Mouse (Mus musculus) liver, adult 2 months (tissue): Measurements from ENCODE around the gene Pgbd1. TPM values are rescaled to one million over a fixed set of nuclear protein-coding genes. Genes with fewer than 3 reads are reported as not detected.

ENCODE experiments used
- DNase-seq: peaks from one replicate; pipeline ENCODE4 v3.0.0-alpha.2; 2011; ENCODE audit warnings: low read depth, low spot score; ENCODE audit errors: extremely low read depth
- H3K27ac ChIP-seq: fragments of 200-500 bp; replicated peaks from 2 replicates; pipeline ENCODE4 v1.5.1; 2012; ENCODE audit warnings: low read depth, mild to moderate bottlenecking, control low read depth, inconsistent platforms, low read length; ENCODE audit not compliant: insufficient read depth
- H3K27me3 ChIP-seq: fragments of 200-500 bp; 2 replicates; pipeline ENCODE4 v1.6.1; 2012; ENCODE audit warnings: mild to moderate bottlenecking, moderate library complexity, low read length, inconsistent platforms; ENCODE audit not compliant: control insufficient read depth, insufficient read depth
- H3K36me3 ChIP-seq: fragments of 200-500 bp; 2 replicates; pipeline ENCODE4 v1.6.1; 2012; ENCODE audit warnings: low read length, inconsistent platforms; ENCODE audit not compliant: control insufficient read depth, insufficient read depth
- H3K4me1 ChIP-seq: fragments of 200-500 bp; 2 replicates; pipeline ENCODE4 v1.6.1; 2011; ENCODE audit warnings: low read length; ENCODE audit not compliant: control insufficient read depth, insufficient read depth
- H3K4me3 ChIP-seq: fragments of 200-500 bp; 2 replicates; pipeline ENCODE4 v1.5.1; 2011; ENCODE audit warnings: low read depth, mild to moderate bottlenecking, control low read depth, low read length, moderate library complexity; ENCODE audit not compliant: insufficient read depth
- H3K79me2 ChIP-seq: fragments of 200-500 bp; 2 replicates; pipeline ENCODE4 v1.6.1; 2012; ENCODE audit warnings: inconsistent platforms, mild to moderate bottlenecking, low read length, moderate library complexity; ENCODE audit not compliant: control insufficient read depth, insufficient read depth
- H3K9ac ChIP-seq: fragments of 200-500 bp; 2 replicates; pipeline ENCODE4 v1.6.1; 2012; ENCODE audit warnings: low read depth, mild to moderate bottlenecking, control low read depth, inconsistent platforms, low read length
- CTCF ChIP-seq: fragments of 200-500 bp; IDR thresholded peaks from 2 replicates; pipeline ENCODE4 v1.5.1; 2011; ENCODE audit warnings: low read depth, low read length, control low read depth
- POLR2A ChIP-seq: fragments of 200-500 bp; IDR thresholded peaks from 2 replicates; pipeline ENCODE4 v1.6.1; 2011; ENCODE audit warnings: low read length, control low read depth; ENCODE audit not compliant: insufficient read depth; ENCODE audit errors: extremely low read depth
- WGBS: fragments of 180-500 bp; shearing (Covaris S2); methylation state at CpG from one replicate; pipeline ENCODE4 v1.1.7; 2018; 5-methylcytosine and 5-hydroxymethylcytosine counted together
- polyA plus RNA-seq: library from polyadenylated mRNA; depleted of rRNA; stranded (reverse); fragments of >200 nt; gene quantifications from 2 replicates; pipeline ENCODE4 v1.2.3, GENCODE M21; 2012
- total RNA-seq: library from RNA; depleted of rRNA; stranded (reverse); fragments of >200 nt; gene quantifications from 2 replicates; pipeline ENCODE4 v1.2.3, GENCODE M21; 2014

The Pgbd1 gene
- total and polyA plus RNA-seq, 2 experiments = 0.20 to 0.83 TPM

GRCm38 (mm10) chr13:21423301-21423700 lies 17.6 kb downstream of the Pgbd1 start:
- no peaks in the 10 kb centered on the region for H3K4me1 ChIP-seq
- 76% methylated on average over 5 of the region's 5 CpGs for WGBS
- no peaks in the 10 kb centered on the region for H3K79me2 ChIP-seq
- no peaks in the 10 kb centered on the region for H3K36me3 ChIP-seq
- no peak for DNase-seq
- H3K27ac ChIP-seq = no peak overlapping the region
- no peak overlapping the region for H3K4me3 ChIP-seq
- H3K27me3 ChIP-seq = no peaks in the 10 kb centered on the region
- no peak overlapping the region for H3K9ac ChIP-seq
- TF ChIP-seq POLR2A (no peak), CTCF (no peak)

- Histone ChIP-seq H3K27me3 (no peaks in the 10 kb centered on the region), H3K9ac (no peak overlapping the region), H3K79me2 (no peaks in the 10 kb centered on the region), H3K4me1 (no peaks in the 10 kb centered on the region), H3K27ac (no peak overlapping the region), H3K4me3 (no peak overlapping the region), H3K36me3 (no peaks in the 10 kb centered on the region)
- no peak for DNase-seq
- WGBS = 76% methylated on average over 6 of the region's 6 CpGs
- no peak for TF ChIP-seq POLR2A
- TF ChIP-seq CTCF = no peak
Observed at GRCm38 (mm10) chr13:21418865-21419264, 22.0 kb downstream of the Pgbd1 start.

GRCm38 (mm10) chr13:21417298-21418010 lies 23.4 kb downstream of the Pgbd1 start:
- Histone ChIP-seq H3K79me2 (no peaks in the 10 kb centered on the region), H3K27me3 (no peaks in the 10 kb centered on the region), H3K27ac (no peak overlapping the region), H3K4me1 (no peaks in the 10 kb centered on the region), H3K4me3 (no peak overlapping the region), H3K36me3 (no peaks in the 10 kb centered on the region), H3K9ac (no peak overlapping the region)
- TF ChIP-seq CTCF (no peak), POLR2A (no peak)
- 89% methylated on average over 6 of the region's 6 CpGs for WGBS
- DNase-seq = no peak

- H3K9ac ChIP-seq = no peak overlapping the region
- H3K27me3 ChIP-seq = no peaks in the 10 kb centered on the region
- H3K4me1 ChIP-seq = no peaks in the 10 kb centered on the region
- H3K36me3 ChIP-seq = no peaks in the 10 kb centered on the region
- no peak overlapping the region for H3K4me3 ChIP-seq
- no peak overlapping the region for H3K27ac ChIP-seq
- no peak for DNase-seq
- TF ChIP-seq POLR2A (no peak), CTCF (no peak)
- H3K79me2 ChIP-seq = no peaks in the 10 kb centered on the region
- WGBS = 96% methylated on average over 2 of the region's 2 CpGs
Observed at GRCm38 (mm10) chr13:21415750-21416149, 25.1 kb downstream of the Pgbd1 start.

- TF ChIP-seq CTCF (no peak), POLR2A (no peak)
- no peak overlapping the region for H3K27ac ChIP-seq
- no peaks in the 10 kb centered on the region for H3K36me3 ChIP-seq
- 60% methylated on average over 4 of the region's 4 CpGs for WGBS
- no peaks in the 10 kb centered on the region for H3K27me3 ChIP-seq
- no peak overlapping the region for H3K9ac ChIP-seq
- H3K4me3 ChIP-seq = no peak overlapping the region
- no peak for DNase-seq
- H3K79me2 ChIP-seq = no peaks in the 10 kb centered on the region
- no peaks in the 10 kb centered on the region for H3K4me1 ChIP-seq
Observed at GRCm38 (mm10) chr13:21415266-21415665, 25.6 kb downstream of the Pgbd1 start.
